Mouse (Mus musculus): ENCODE data around the gene Emid1. TPM values are rescaled to one million over a fixed set of nuclear protein-coding genes. Genes with fewer than 3 reads are reported as not detected.

Gene Emid1
- total RNA-seq, 2 experiments from 2014 or later: 9.8 to 10.9 TPM

GRCm38 (mm10) chr11:5165471-5165916, 13.4 kb upstream of the Emid1 start:
- intact Hi-C loops (cut with DNase I): no loop called here
- peak; percentile 81 to 86 for DNase-seq (ENCODE audit: low spot score in 2 of 2)

GRCm38 (mm10) chr11:5164310-5164709, 12.3 kb upstream of the Emid1 start:
- intact Hi-C loops (cut with DNase I): no loop called here
- DNase-seq (ENCODE audit: low spot score in 2 of 2): no peak

DNA sequence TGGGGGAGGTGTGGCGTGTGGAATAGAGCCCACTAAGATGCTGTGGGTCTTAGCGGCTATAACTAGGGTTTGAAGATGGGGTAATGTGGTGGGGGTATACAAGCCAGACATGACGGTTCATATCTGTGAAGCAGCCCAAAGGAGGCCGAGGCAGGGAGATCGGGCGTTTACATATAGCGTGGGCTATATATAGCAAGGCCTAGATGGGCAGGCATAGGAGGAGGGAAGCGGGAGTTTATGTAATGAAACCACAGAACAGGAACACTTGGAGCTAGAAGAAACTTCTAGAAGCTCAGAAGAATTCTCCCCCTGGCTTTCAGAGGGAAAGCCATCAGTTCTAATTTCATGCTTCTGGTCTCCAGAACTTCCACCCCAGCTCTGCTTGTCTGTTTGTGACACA, 11.4 kb upstream of the Emid1 start:
- intact Hi-C loops (cut with DNase I): no loop called here
- no peak for DNase-seq (ENCODE audit: low spot score in 2 of 2)

GRCm38 (mm10) chr11:5160722-5161485, 8.8 kb upstream of the Emid1 start:
- no peak for DNase-seq (ENCODE audit: low spot score in 2 of 2)
- intact Hi-C loops (cut with DNase I): no loop called here

GRCm38 (mm10) chr11:5158056-5158455, 6.0 kb upstream of the Emid1 start:
- DNase-seq (ENCODE audit: low spot score in 2 of 2): no peak
- intact Hi-C loops (cut with DNase I): no loop called here

DNA sequence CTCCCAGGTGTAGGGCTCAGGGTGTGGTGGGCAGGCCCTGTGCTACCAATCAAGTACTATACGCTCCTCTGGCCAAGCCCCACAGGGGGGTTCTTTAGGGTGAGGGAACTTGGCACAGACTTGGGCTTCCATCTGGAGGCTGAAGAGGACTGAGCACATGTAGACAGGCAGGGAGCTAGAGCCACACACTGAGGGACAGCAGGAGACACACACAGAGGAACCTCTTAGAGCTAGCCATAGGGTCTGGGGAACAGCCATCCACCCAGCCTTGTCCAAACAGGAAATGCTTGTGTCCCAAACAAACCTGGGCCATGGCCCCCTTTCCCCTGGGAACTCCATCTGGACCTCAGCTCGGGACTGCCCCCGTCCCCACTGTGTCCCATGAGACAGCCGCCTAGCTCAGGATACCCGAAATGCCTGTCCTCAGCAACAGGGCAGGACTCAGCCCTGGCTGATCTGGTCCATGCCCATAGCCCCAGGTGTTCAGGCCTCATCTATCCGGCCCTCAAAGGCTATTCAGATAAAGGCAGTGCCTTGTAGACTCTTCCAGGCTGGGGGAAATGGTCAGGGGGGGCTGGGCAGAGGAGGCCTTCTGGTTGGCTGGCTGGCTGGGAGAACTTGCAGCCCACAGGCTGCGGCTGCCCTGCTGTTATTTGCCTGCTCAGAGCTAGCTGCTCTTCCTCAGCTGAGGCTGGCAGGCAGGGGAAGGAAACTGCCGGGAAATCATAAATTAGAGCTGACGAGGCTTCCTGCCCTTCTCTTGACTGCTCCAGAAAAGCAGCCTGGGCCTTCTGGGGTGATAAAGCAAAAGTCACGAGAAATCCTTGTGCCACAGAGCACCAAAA, 3.1 kb upstream of the Emid1 start:
- intact Hi-C loops (cut with DNase I): no loop called here
- no peak for DNase-seq (ENCODE audit: low spot score in 2 of 2)

DNA sequence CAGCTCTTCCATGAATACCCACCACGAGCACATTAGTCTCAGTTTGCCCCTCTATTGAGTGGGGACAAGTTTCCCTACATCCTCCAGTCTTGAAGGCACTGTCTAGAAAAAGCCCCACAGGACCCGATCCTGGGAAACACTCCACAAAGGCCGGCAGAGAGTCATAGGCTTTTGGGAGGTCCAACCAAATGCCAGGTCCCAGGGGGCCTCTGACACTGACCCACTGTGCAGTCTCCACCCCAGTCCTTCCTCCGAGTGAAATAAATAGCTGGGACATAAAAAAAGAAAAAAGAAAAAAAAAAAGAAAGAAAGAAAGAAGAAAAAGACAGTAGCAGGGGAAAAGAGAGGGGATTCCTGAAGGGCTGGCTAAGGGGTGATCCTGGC, 818 bp downstream of the Emid1 start:
- intact Hi-C loops (cut with DNase I): no loop called here

GRCm38 (mm10) chr11:5150416-5151246, 1.4 kb downstream of the Emid1 start:
- intact Hi-C loops (cut with DNase I): no loop called here

More for the DNA sequence above, 818 bp downstream of the Emid1 start:
- DNase-seq (ENCODE audit: low spot score in 2 of 2): no peak

DNA sequence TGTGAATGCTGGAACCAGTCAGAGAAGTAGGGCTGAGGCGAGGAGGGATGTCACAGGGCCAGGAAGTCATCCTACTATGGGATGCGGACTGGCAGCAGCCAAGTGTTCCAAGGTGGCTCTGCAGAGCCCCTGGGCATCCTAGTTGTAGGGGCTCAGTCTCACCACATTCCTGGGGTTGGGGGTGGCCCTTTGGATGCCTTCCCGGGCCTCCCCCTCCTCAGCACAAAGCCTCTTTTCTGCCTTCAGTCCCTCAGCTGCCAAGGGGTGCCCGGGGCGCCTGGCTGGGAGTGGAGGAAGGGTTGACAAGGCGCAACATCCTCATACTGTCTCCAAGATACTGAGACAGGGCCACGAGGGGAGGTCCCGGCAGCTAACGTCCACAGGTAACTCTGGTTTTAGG, 2.1 kb downstream of the Emid1 start:
- intact Hi-C loops (cut with DNase I): no loop called here
- DNase-seq (ENCODE audit: low spot score in 2 of 2): no peak

More at GRCm38 (mm10) chr11:5150416-5151246, 1.4 kb downstream of the Emid1 start:
- no peak for DNase-seq (ENCODE audit: low spot score in 2 of 2)

DNA sequence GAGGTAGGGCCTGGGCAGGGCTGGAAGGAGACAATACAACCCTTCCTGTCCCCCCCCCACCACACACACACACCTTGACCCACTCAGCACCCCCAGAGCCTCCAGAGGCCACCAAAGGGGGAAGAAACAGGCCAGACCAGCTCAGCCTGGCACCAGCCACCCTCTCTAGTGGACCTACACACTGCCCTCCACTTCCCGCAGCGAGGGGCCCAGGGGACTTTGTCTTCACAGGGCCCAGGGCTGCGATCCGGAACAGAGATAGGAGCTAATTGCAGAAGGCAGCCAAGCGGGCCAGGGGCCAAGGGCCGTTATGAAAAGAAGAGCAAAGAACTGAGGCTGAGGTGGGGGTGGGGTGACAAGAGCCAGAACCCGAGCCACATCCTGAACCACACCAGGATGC, 2.8 kb downstream of the Emid1 start:
- intact Hi-C loops (cut with DNase I): no loop called here
- no peak for DNase-seq (ENCODE audit: low spot score in 2 of 2)

- no peak for DNase-seq (ENCODE audit: low spot score in 2 of 2)
- intact Hi-C loops (cut with DNase I): no loop called here
Measured at GRCm38 (mm10) chr11:5145600-5145999, 6.5 kb downstream of the Emid1 start.

- intact Hi-C loops (cut with DNase I): no loop called here
- no peak for DNase-seq (ENCODE audit: low spot score in 2 of 2)
Measured at GRCm38 (mm10) chr11:5141965-5142364, 10.1 kb downstream of the Emid1 start.

DNA sequence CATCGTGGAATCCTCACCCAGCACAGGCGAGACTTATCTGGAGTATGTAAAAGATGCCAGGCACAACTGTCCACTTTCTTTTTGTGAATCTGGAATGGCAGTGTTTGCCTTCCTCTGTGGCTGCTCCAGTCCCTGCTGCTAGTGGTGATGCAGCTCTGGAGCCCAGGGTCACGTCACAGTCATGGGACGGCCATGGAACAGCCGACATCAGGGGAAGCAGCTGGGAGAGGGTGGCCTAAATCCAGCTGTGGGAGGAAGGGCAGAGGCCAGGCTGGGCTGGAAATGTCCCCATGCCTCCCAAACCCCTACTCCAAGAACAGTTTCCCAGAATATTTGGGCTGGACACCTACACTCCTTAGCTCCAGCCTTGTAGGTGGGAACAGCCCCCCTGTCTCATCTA, 10.8 kb downstream of the Emid1 start:
- intact Hi-C loops (cut with DNase I): no loop called here
- DNase-seq (ENCODE audit: low spot score in 2 of 2): no peak

DNA sequence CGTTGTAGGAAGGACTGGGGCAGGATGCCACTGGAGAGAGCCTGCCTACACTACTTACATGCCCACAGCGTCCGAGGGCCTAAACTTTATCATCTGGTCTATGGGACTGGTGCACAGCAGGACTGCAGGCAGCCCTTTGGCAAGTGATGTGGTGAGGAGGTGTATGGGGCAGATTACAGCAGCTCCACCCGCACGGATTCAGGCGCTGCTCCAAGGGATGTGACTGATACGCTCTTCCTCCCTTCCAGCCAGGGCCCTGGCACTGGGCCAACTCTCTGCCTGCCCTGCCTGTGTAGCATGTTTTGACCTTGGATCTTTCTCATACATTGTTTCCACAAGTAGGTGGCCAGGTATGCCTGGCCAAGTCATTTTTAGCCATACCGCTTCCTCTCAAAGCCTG, 11.4 kb downstream of the Emid1 start:
- intact Hi-C loops (cut with DNase I): no loop called here
- peak; percentile 34 to 35 for DNase-seq (ENCODE audit: low spot score in 2 of 2)

GRCm38 (mm10) chr11:5139372-5139771, 12.7 kb downstream of the Emid1 start:
- DNase-seq (ENCODE audit: low spot score in 2 of 2): no peak
- intact Hi-C loops (cut with DNase I): no loop called here

GRCm38 (mm10) chr11:5138642-5139041, 13.4 kb downstream of the Emid1 start:
- intact Hi-C loops (cut with DNase I): no loop called here
- no peak for DNase-seq (ENCODE audit: low spot score in 2 of 2)

DNA sequence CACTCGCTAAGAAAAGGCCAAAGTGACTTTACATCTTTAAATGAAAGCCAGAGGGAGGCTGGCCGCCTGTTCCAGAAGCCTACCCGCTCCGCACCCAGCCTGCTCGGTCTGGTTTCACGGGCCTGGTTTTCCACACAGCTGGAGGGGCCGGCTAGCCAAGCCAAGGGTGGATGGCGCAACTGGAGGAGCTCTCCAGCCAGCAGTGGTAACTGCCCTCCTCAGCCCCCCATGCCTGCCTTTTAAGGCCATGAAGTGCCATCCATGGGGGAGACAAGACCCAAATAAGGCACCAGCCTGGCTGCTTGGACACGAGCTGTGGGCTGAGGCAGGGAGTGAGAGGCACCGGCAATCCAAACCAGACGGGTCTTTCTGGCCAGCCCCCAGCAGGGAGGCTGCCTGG, 16.1 kb downstream of the Emid1 start:
- intact Hi-C loops (cut with DNase I): no loop called here
- no peak for DNase-seq (ENCODE audit: low spot score in 2 of 2)

DNA sequence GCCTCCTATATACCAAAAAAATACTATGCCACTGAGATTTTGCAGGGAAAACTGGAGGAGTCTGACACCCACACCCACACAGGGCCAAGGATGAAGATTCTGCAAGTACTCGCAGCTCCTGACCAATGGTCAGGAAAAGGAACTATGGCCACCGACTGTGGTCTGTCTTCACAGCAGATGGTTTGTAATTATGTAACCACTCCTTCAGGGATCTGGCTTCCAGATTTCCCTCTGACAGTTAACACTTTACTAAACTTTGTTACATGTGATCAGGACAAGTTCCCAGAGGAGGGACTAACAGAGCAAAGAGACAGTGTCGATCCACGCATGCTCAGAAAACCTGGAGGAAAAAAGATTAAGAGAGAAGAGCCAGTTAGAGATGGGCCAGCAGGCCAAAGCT, 19.3 kb downstream of the Emid1 start:
- intact Hi-C loops (cut with DNase I): no loop called here
- DNase-seq (ENCODE audit: low spot score in 2 of 2): no peak

GRCm38 (mm10) chr11:5130111-5130665, 21.9 kb downstream of the Emid1 start:
- DNase-seq (ENCODE audit: low spot score in 2 of 2): no peak
- intact Hi-C loops (cut with DNase I): no loop called here

DNA sequence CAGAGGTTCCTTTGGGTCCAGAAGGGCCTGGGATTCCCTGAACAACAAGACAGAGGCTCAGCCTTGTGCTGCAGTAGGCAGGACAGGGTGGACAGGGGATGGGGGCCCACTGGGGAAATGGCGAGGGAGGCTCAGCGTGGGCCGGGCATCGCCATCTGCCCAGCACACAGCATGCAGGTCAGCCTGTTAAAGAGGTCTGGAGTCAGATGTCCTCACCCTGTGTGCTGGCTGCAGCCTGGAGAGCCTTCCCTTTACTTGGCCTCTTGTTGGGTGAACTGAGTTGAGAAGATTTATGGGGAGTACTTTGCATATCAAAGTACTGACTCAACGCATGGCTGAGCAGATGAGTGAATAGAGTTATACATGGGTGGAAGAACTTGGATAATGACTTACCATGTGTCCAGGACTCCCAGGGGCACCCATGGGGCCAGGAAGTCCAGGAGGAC, 23.0 kb downstream of the Emid1 start:
- DNase-seq (ENCODE audit: low spot score in 2 of 2): no peak
- intact Hi-C loops (cut with DNase I): no loop called here

All from left cerebral cortex, postnatal 36 days (tissue).